In the genomic region with DNA sequence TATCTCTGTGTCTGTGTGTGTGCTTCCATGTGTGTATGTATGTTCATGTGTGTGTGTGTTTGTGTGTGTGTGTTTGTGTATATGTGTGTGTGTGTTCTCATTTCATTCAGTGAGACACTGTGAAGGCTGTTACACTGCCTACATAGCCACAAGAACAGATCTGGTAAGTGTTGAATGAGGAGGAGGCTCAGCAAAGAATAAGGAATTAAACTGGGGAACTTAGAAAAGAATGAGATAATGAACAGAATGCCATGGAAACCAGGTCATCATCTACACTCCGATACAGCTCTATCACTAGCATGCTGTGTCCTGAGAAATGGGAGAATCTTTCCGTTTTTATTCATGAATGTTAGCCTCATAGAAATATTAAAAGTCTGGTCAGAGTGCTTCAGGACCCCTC, we compare ENCODE assay signal across 28 mouse cellular contexts.
DNase-seq lines count a peak whose midpoint lies in the region; ATAC-seq and TF ChIP-seq lines count a peak whose summit lies in the region.
"Had no signal": no experiment of that assay in that cellular context is flagged by ENCODE, and none has a peak within 500 bp of the region (broad histone marks: within the 10 kb centered on the region; RNA-seq: fewer than 3 reads in every experiment).

No protein-coding gene starts in this region.

- no peak for TF ChIP-seq CTCF in left cerebral cortex, adult 2 months (IDR thresholded peaks at IDR 0.05)

- ATAC-seq in frontal cortex, adult (ENCODE audit: low TSS enrichment), result peak; percentile 93
- ATAC-seq: activated CD4-positive, CD25-positive, alpha-beta regulatory T cell, adult 4 months; CD4-positive, CD25-positive, alpha-beta regulatory T cell, adult 4 months; forebrain, embryonic 14.5 days; forebrain, embryonic 16.5 days; Patski had no signal

- H3K4me3 ChIP-seq in left cerebral cortex, adult 2 months, result no peak overlapping the region
- H3K4me3 ChIP-seq: embryonic facial prominence, embryonic 13.5 days; embryonic facial prominence, embryonic 15.5 days; erythroblast, embryonic 14.5 days; forebrain, embryonic 10.5 days; forebrain, embryonic 12.5 days had no signal

- peak overlapping the region; percentile 73 for H3K27ac ChIP-seq in left cerebral cortex, adult 2 months
- H3K27ac ChIP-seq: embryonic facial prominence, embryonic 13.5 days; embryonic facial prominence, embryonic 15.5 days; forebrain, embryonic 10.5 days; forebrain, embryonic 12.5 days had no signal

- intact Hi-C loops in left cerebral cortex, adult 2 months (cut with DNase I), result no loop called here
- intact Hi-C loops in left cerebral cortex, postnatal 36 days (cut with DNase I), result no loop called here

- no peak for DNase-seq in frontal cortex, postnatal 10 days (ENCODE audit: low spot score in 2 of 2)
- DNase-seq in left cerebral cortex, adult 2 months (ENCODE audit: extremely low spot score in 1 of 2, low spot score in 2 of 2), result no peak
- DNase-seq in left cerebral cortex, postnatal 36 days (ENCODE audit: low spot score in 2 of 2), result no peak
- peak; percentile 23 for DNase-seq in right cerebral cortex, adult 18-20 months
- DNase-seq in right cerebral cortex, postnatal 14 days, result no peak
- DNase-seq in telencephalon, adult 2 months (ENCODE audit: low read depth, low spot score), result peak; percentile 64
- no peak for DNase-seq in gastrocnemius, postnatal 4 days (ENCODE audit: low spot score in 2 of 2)
- DNase-seq: adrenal gland, adult 8-10 months; adrenal gland, postnatal 14 days; adrenal gland, postnatal 36 days; B cell, adult 2 months; cerebellum, adult 11 months; cerebellum, adult 18-20 months; cerebellum, adult 8-10 months; cerebellum, postnatal 10 days; cerebellum, postnatal 25 days; embryo, embryonic 11 days had no signal

Comparison
In these comparisons a context has a peak if more than half of its experiments do, and no peak if none do; other contexts are left out.
1. DNase-seq: peak in right cerebral cortex, adult 18-20 months (single experiment) and telencephalon, adult 2 months (single experiment); none in frontal cortex, postnatal 10 days (0 of 2), left cerebral cortex, adult 2 months (0 of 2), left cerebral cortex, postnatal 36 days (0 of 2), right cerebral cortex, postnatal 14 days (single experiment) and gastrocnemius, postnatal 4 days (0 of 2).